Mouse (Mus musculus): ENCODE measurements around the gene Olfm2. TPM values are rescaled to one million over a fixed set of nuclear protein-coding genes. Genes with fewer than 3 reads are reported as not detected.

Gene Olfm2
- polyA plus RNA-seq, 1 experiment from 2014 or later = 202 TPM

GRCm38 (mm10) chr9:20751477-20752029 is 5.4 kb upstream of the Olfm2 start:
- no peak overlapping the region for H3K27ac ChIP-seq (ENCODE audit: low read depth, low read length)
- H3K4me3 ChIP-seq (ENCODE audit: low read depth, low read length) = no peak overlapping the region
- H3K9me3 ChIP-seq (ENCODE audit: control insufficient read depth, low read length) = no peaks in the 10 kb centered on the region
- no peaks in the 10 kb centered on the region for H3K4me1 ChIP-seq (ENCODE audit: control insufficient read depth, insufficient read depth, low read length)
- WGBS = 62% methylated on average over 6 of the region's 6 CpGs
- H3K9ac ChIP-seq (replicated peaks; ENCODE audit: low read depth, low read length) = no peak overlapping the region
- H3K4me2 ChIP-seq (ENCODE audit: low read depth, low read length) = no peak overlapping the region
- H3K27me3 ChIP-seq (ENCODE audit: control insufficient read depth, insufficient read depth, low read length) = no peaks in the 10 kb centered on the region
- peak; percentile 31 for ATAC-seq (ENCODE audit: low read depth)
- H3K36me3 ChIP-seq (ENCODE audit: control insufficient read depth, insufficient read depth, low read length) = no peaks in the 10 kb centered on the region

DNA sequence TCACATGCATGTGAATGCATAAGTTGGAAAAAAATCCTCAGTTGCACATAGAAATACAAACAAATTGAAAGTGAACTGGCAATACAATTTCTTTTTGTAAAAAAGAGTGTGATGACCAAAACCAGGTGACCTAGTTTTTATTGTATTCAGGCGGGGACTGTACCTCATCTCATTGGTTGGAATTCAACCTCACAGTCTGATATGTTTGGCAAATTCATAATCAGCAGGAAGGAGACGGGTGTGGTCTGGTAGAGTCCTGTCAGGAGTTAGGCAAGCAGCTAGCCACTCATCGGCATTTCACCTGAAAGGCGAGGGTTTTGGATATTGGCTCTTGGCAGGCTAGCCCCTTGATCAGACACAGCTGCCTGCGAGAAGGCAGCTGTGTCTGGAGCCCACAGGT is 3.1 kb upstream of the Olfm2 start:
- no peaks in the 10 kb centered on the region for H3K36me3 ChIP-seq (ENCODE audit: control insufficient read depth, insufficient read depth, low read length)
- H3K9ac ChIP-seq (replicated peaks; ENCODE audit: low read depth, low read length) = no peak overlapping the region
- no peak overlapping the region for H3K27ac ChIP-seq (ENCODE audit: low read depth, low read length)
- H3K4me3 ChIP-seq (ENCODE audit: low read depth, low read length) = no peak overlapping the region
- no peak for ATAC-seq (ENCODE audit: low read depth)
- H3K4me2 ChIP-seq (ENCODE audit: low read depth, low read length) = no peak overlapping the region
- H3K4me1 ChIP-seq (ENCODE audit: control insufficient read depth, insufficient read depth, low read length) = peaks cover 6% of the 10 kb centered on the region; the same call in 1 of the 2 replicates
- H3K27me3 ChIP-seq (ENCODE audit: control insufficient read depth, insufficient read depth, low read length) = no peaks in the 10 kb centered on the region
- WGBS = 89% methylated on average over 5 of the region's 5 CpGs
- no peaks in the 10 kb centered on the region for H3K9me3 ChIP-seq (ENCODE audit: control insufficient read depth, low read length)

GRCm38 (mm10) chr9:20748540-20748939 is 2.4 kb upstream of the Olfm2 start:
- Histone ChIP-seq H3K9ac (replicated peaks; ENCODE audit: low read depth, low read length) (no peak overlapping the region), H3K27me3 (ENCODE audit: control insufficient read depth, insufficient read depth, low read length) (no peaks in the 10 kb centered on the region), H3K9me3 (ENCODE audit: control insufficient read depth, low read length) (no peaks in the 10 kb centered on the region), H3K4me2 (ENCODE audit: low read depth, low read length) (no peak overlapping the region), H3K4me3 (ENCODE audit: low read depth, low read length) (no peak overlapping the region), H3K27ac (ENCODE audit: low read depth, low read length) (no peak overlapping the region), H3K4me1 (ENCODE audit: control insufficient read depth, insufficient read depth, low read length) (peaks cover 6% of the 10 kb centered on the region; the same call in 1 of the 2 replicates), H3K36me3 (ENCODE audit: control insufficient read depth, insufficient read depth, low read length) (no peaks in the 10 kb centered on the region)
- whole genome bisulfite sequencing = 87% methylated on average over 3 of the region's 3 CpGs
- ATAC-seq (ENCODE audit: low read depth) = no peak

GRCm38 (mm10) chr9:20747682-20748081 is 1.5 kb upstream of the Olfm2 start:
- Histone ChIP-seq H3K9ac (replicated peaks; ENCODE audit: low read depth, low read length) (no peak overlapping the region), H3K27me3 (ENCODE audit: control insufficient read depth, insufficient read depth, low read length) (no peaks in the 10 kb centered on the region), H3K9me3 (ENCODE audit: control insufficient read depth, low read length) (no peaks in the 10 kb centered on the region), H3K4me3 (ENCODE audit: low read depth, low read length) (no peak overlapping the region), H3K27ac (ENCODE audit: low read depth, low read length) (no peak overlapping the region), H3K36me3 (ENCODE audit: control insufficient read depth, insufficient read depth, low read length) (no peaks in the 10 kb centered on the region), H3K4me1 (ENCODE audit: control insufficient read depth, insufficient read depth, low read length) (peaks cover 6% of the 10 kb centered on the region; the same call in 1 of the 2 replicates), H3K4me2 (ENCODE audit: low read depth, low read length) (no peak overlapping the region)
- ATAC-seq (ENCODE audit: low read depth) = no peak
- 7% methylated on average over 3 of the region's 3 CpGs for WGBS

DNA sequence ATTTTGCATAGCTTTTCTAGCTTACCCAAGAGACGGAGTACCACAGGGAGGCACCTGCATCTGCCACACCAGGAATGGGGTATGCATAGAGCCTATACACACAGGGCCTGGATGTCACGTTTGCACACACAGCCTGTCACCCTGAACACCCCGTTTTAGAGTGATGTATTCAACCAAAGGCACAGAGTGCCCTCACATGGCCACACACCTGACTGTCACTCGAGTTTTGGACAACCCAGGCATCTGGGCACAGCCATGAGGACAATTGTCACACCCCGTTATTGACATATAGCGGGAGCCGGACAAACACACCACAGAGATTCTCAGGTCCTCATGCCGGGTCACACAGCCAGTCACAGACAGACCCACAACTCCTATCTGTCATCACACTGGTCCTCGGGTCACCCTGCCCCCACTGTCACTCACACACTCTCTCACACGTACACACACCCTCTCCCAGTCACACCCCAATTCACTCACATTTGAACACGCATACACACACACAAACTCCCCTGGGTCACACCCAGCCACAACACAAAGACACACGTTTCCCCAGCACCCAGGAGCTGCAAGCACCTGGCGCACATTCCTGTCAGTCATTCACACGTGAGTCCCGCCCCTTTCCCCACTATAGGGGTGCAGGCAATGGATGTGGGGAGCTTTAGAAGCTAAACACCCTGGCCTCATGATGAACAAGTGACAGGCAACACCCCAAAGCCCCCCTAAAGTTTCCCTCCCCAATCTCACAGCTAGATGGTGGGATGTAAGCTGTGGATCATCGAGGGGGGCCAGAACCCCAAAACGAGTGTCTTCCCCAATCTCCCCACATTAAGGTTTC is 801 bp downstream of the Olfm2 start:
- WGBS = 14% methylated on average over 17 of the region's 17 CpGs
- H3K27ac ChIP-seq (ENCODE audit: low read depth, low read length) = peak overlapping the region; percentile 44; the same call in 1 of the 2 replicates
- H3K4me1 ChIP-seq (ENCODE audit: control insufficient read depth, insufficient read depth, low read length) = peaks cover 6% of the 10 kb centered on the region; the same call in 1 of the 2 replicates
- H3K36me3 ChIP-seq (ENCODE audit: control insufficient read depth, insufficient read depth, low read length) = no peaks in the 10 kb centered on the region
- H3K9me3 ChIP-seq (ENCODE audit: control insufficient read depth, low read length) = no peaks in the 10 kb centered on the region
- H3K4me2 ChIP-seq (ENCODE audit: low read depth, low read length) = peak overlapping the region; percentile 63
- H3K4me3 ChIP-seq (ENCODE audit: low read depth, low read length) = peak overlapping the region; percentile 67
- H3K27me3 ChIP-seq (ENCODE audit: control insufficient read depth, insufficient read depth, low read length) = no peaks in the 10 kb centered on the region
- peak; percentile 44 for ATAC-seq (ENCODE audit: low read depth)
- H3K9ac ChIP-seq (replicated peaks; ENCODE audit: low read depth, low read length) = peak overlapping the region; percentile 82

DNA sequence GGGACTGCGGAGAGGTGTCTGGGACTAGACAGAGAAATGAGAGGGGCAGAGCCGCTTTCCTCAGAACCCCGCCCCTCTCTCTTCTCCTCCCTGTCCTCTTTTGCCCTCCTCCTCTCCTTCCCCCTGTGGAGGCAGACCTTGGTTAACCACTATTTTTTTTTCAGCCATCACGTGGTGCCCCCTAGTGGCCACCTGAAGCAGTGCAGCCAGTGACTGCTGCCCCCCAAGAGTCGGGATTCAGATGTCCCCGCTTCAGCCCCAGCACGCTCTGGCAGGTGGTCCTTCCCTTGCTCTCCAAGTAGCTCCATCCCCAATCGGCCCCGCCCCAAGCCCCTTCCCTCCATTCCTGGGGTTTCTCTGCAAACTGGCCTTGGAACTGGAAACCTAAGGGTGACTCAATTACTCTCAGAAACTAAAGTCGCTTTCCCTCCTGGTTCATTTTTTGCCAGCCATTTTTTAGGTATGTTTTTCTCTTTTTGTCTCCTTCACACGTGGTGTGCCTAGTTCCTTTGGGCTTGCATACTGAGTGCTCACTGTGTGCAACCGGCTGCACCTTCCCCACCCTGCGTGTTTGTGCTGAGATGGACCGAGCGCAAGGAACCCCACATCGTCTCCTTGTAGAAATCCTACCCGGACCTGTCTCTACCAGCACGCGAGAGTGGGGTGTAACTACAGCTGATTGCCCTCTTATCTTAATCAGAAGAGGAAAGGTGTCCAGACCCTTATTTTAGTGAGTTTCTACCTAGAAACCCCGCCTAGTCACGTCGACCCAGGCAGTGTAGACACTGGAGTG is 2.0 kb downstream of the Olfm2 start:
- WGBS = 12% methylated on average over 22 of the region's 22 CpGs
- H3K4me1 ChIP-seq (ENCODE audit: control insufficient read depth, insufficient read depth, low read length) = peaks cover 6% of the 10 kb centered on the region; the same call in 1 of the 2 replicates
- no peak overlapping the region; the same call in 1 of the 2 replicates for H3K9ac ChIP-seq (replicated peaks; ENCODE audit: low read depth, low read length)
- no peak for ATAC-seq (ENCODE audit: low read depth)
- peak overlapping the region; percentile 63 for H3K4me2 ChIP-seq (ENCODE audit: low read depth, low read length)
- H3K27me3 ChIP-seq (ENCODE audit: control insufficient read depth, insufficient read depth, low read length) = no peaks in the 10 kb centered on the region
- H3K27ac ChIP-seq (ENCODE audit: low read depth, low read length) = no peak overlapping the region
- H3K9me3 ChIP-seq (ENCODE audit: control insufficient read depth, low read length) = no peaks in the 10 kb centered on the region
- peak overlapping the region; percentile 67 for H3K4me3 ChIP-seq (ENCODE audit: low read depth, low read length)
- no peaks in the 10 kb centered on the region for H3K36me3 ChIP-seq (ENCODE audit: control insufficient read depth, insufficient read depth, low read length)

DNA sequence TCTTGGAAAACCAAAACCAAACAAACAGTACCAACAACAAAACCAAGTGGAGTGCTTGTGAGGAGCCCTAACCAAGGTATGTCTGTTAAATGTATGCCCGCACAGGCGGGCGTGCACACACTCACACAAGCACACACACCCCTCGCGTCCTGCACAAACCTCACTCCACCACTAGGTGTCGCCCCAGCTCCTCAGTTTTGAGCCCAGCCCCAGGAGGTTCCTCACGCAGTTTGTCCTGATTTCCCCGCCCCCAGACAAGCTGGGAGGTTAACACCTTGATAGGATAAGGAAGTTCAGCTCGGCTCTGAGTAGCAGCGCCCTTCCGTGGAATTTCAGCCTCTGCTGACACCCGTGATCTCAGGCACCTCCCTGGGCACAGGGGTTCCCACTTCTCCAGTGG is 5.7 kb downstream of the Olfm2 start:
- ATAC-seq (ENCODE audit: low read depth) = peak; percentile 55; the same call in 1 of the 2 replicates
- Histone ChIP-seq H3K9me3 (ENCODE audit: control insufficient read depth, low read length) (no peaks in the 10 kb centered on the region), H3K4me3 (ENCODE audit: low read depth, low read length) (no peak overlapping the region), H3K4me2 (ENCODE audit: low read depth, low read length) (no peak overlapping the region), H3K9ac (replicated peaks; ENCODE audit: low read depth, low read length) (no peak overlapping the region), H3K27ac (ENCODE audit: low read depth, low read length) (no peak overlapping the region), H3K27me3 (ENCODE audit: control insufficient read depth, insufficient read depth, low read length) (no peaks in the 10 kb centered on the region), H3K36me3 (ENCODE audit: control insufficient read depth, insufficient read depth, low read length) (no peaks in the 10 kb centered on the region), H3K4me1 (ENCODE audit: control insufficient read depth, insufficient read depth, low read length) (no peaks in the 10 kb centered on the region)
- 3% methylated on average over 11 of the region's 12 CpGs for WGBS

GRCm38 (mm10) chr9:20738251-20738999 is 7.7 kb downstream of the Olfm2 start:
- ATAC-seq (ENCODE audit: low read depth) = no peak
- Histone ChIP-seq H3K4me3 (ENCODE audit: low read depth, low read length) (no peak overlapping the region), H3K9ac (replicated peaks; ENCODE audit: low read depth, low read length) (no peak overlapping the region), H3K9me3 (ENCODE audit: control insufficient read depth, low read length) (no peaks in the 10 kb centered on the region), H3K27me3 (ENCODE audit: control insufficient read depth, insufficient read depth, low read length) (no peaks in the 10 kb centered on the region), H3K4me2 (ENCODE audit: low read depth, low read length) (no peak overlapping the region), H3K36me3 (ENCODE audit: control insufficient read depth, insufficient read depth, low read length) (no peaks in the 10 kb centered on the region), H3K27ac (ENCODE audit: low read depth, low read length) (no peak overlapping the region), H3K4me1 (ENCODE audit: control insufficient read depth, insufficient read depth, low read length) (no peaks in the 10 kb centered on the region)
- 43% methylated on average over 8 of the region's 8 CpGs for WGBS
